Mouse (Mus musculus): ENCODE data around the gene Asprv1.

GRCm38 (mm10) chr6:86641716-86642115, 13.8 kb downstream of the Asprv1 start:
- no peak for TF ChIP-seq CTCF (conservative IDR thresholded peaks at IDR 0.05; ENCODE audit: low read length)
- no peak for TF ChIP-seq POU5F1 (IDR thresholded peaks at IDR 0.05; ENCODE audit: borderline replicate concordance, low read length)

All from E14TG2a.4 (cell line).